ENCODE assay signal across 8 mouse cellular contexts in the genomic region with DNA sequence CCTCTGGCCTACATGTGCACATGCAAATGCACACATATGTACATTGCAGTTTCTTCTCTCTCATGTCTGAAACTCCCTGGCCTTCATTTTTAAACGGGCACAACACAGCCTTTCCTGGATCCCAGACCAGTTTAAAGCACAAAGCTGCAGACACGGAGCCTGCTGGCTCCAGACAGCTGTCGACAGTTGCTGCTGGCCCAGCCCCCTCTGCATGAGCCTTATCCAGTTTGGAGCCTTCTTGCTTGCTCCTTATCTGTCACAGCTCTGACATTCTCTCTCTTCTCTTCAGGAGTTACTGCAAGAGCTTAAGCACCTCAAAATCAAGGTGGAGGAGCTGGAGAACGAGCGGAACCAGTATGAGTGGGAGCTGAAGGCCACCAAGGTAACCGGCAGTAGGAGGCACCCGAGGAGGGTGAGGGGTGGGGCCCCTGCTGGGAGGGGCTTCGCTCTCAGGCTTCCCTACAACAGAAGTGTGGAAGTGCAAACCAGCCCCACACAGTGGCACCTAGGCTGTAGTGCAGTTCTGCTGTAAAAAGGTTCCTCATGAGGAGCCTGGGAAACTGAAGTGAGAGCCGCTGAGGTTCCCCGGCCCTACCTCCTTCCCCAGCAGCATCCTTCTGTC. TPM values are rescaled to one million over a fixed set of nuclear protein-coding genes. Genes with fewer than 3 reads are reported as not detected.
DNase-seq lines count a peak whose midpoint lies in the region; ATAC-seq and TF ChIP-seq lines count a peak whose summit lies in the region.

No protein-coding gene starts in this region.

- H3K4me1 ChIP-seq in cerebellum, adult 2 months (ENCODE audit: control insufficient read depth, insufficient read depth, low read length) = 0 out of 2 replicates have a peak, but pooled peaks cover 3% of the 10 kb centered on the region
- peaks cover 14% of the 10 kb centered on the region for H3K4me1 ChIP-seq in hindbrain, embryonic 12.5 days
- peaks cover 26% of the 10 kb centered on the region for H3K4me1 ChIP-seq in lung, embryonic 15.5 days

- WGBS in cerebellum, adult 2 months = 12% methylated on average over 10 of the region's 10 CpGs
- WGBS in hindbrain, embryonic 12.5 days = 3% methylated on average over 10 of the region's 10 CpGs
- 2% methylated on average over 10 of the region's 10 CpGs for WGBS in lung, embryonic 15.5 days

- TF ChIP-seq CTCF in cerebellum, adult 2 months (IDR thresholded peaks at IDR 0.05; ENCODE audit: borderline replicate concordance, insufficient read depth, low read depth, low read length) = 0 out of 2 replicates have a peak, but pooled peaks have one; percentile 17

- no peaks in the 10 kb centered on the region for H3K27me3 ChIP-seq in cerebellum, adult 2 months (ENCODE audit: control insufficient read depth, insufficient read depth, low read length)
- H3K27me3 ChIP-seq in hindbrain, embryonic 12.5 days = no peaks in the 10 kb centered on the region; the same call in 1 of the 2 replicates
- no peaks in the 10 kb centered on the region for H3K27me3 ChIP-seq in lung, embryonic 15.5 days

- peak; percentile 86 for DNase-seq in ES-CJ7 (ENCODE audit: low read depth, low spot score)
- DNase-seq in cerebellum, adult 2 months = peak; percentile 6 to 12
- peak; percentile 62 to 65 for DNase-seq in frontal cortex, postnatal 10 days (ENCODE audit: low spot score in 2 of 2)
- peak; percentile 62 for DNase-seq in layer of hippocampus, adult 9-11 months
- peak; percentile 74 for DNase-seq in ovary, adult 18-20 months (ENCODE audit: low spot score)
- peak; percentile 85 to 87 for DNase-seq in thymus, adult 18-20 months

- peak; percentile 85 for ATAC-seq in hindbrain, embryonic 12.5 days (ENCODE audit: low FRiP score)
- peak; percentile 91 for ATAC-seq in lung, embryonic 15.5 days (ENCODE audit: borderline replicate concordance, extremely low read depth, low FRiP score, low TSS enrichment)

- peak overlapping the region; percentile 23; the same call in 1 of the 2 replicates for H3K9ac ChIP-seq in hindbrain, embryonic 12.5 days
- no peak overlapping the region; the same call in 1 of the 2 replicates for H3K9ac ChIP-seq in lung, embryonic 15.5 days

- no peaks in the 10 kb centered on the region for H3K9me3 ChIP-seq in hindbrain, embryonic 12.5 days (replicated peaks)
- H3K9me3 ChIP-seq in lung, embryonic 15.5 days = no peaks in the 10 kb centered on the region

- no peak overlapping the region for H3K4me3 ChIP-seq in cerebellum, adult 2 months (replicated peaks; ENCODE audit: insufficient read depth, low read depth, low read length)
- peak overlapping the region; percentile 19; the same call in 1 of the 2 replicates for H3K4me3 ChIP-seq in hindbrain, embryonic 12.5 days
- H3K4me3 ChIP-seq in lung, embryonic 15.5 days = peak overlapping the region; percentile 35

- H3K36me3 ChIP-seq in hindbrain, embryonic 12.5 days = no peaks in the 10 kb centered on the region
- no peaks in the 10 kb centered on the region for H3K36me3 ChIP-seq in lung, embryonic 15.5 days

- no peak for TF ChIP-seq POLR2A in cerebellum, adult 2 months (IDR thresholded peaks at IDR 0.05; ENCODE audit: borderline replicate concordance, insufficient read depth, low read length)

- H3K4me2 ChIP-seq in hindbrain, embryonic 12.5 days (replicated peaks) = peak overlapping the region; percentile 48
- peak overlapping the region; percentile 52 for H3K4me2 ChIP-seq in lung, embryonic 15.5 days

- no peak overlapping the region for H3K27ac ChIP-seq in cerebellum, adult 2 months (ENCODE audit: insufficient read depth, low read length)
- H3K27ac ChIP-seq in hindbrain, embryonic 12.5 days = peak overlapping the region; percentile 62
- peak overlapping the region; percentile 82 for H3K27ac ChIP-seq in lung, embryonic 15.5 days

RNA-seq across cellular contexts. Expression of gene Cyb5r2, which starts 49.2 kb away (rescaled TPM):
- 0.47 and 0.51 TPM in 2 replicates for polyA plus RNA-seq in cerebellum, adult 2 months (2012; rRNA removed)
- polyA plus RNA-seq in hindbrain, embryonic 12.5 days (2016; fragmentation: Nextera tagmentation; extraction: Ambion mirVana) = 0.16 and 0.36 TPM in 2 replicates
- polyA plus RNA-seq in lung, embryonic 15.5 days (2015; fragmentation: Nextera tagmentation; extraction: Ambion mirVana) = 0.20 and 0.21 TPM in 2 replicates

Comparison
In these comparisons a context has a peak if more than half of its experiments do, and no peak if none do; other contexts are left out.
1. DNase-seq: peak in every context shown above with its lines; median percentile 86 in ES-CJ7; 86 in thymus, adult 18-20 months; 74 in ovary, adult 18-20 months; 64 in frontal cortex, postnatal 10 days; 62 in layer of hippocampus, adult 9-11 months; 9 in cerebellum, adult 2 months.